Mouse (Mus musculus) megakaryocyte, embryonic 14.5 days (primary cell): Measurements from ENCODE around the gene Mlkl. TPM values are rescaled to one million over a fixed set of nuclear protein-coding genes. Genes with fewer than 3 reads are reported as not detected.
"Not testable (repeated sequence)": the region's sequence is repeated elsewhere in the genome, so short reads cannot be mapped to it uniquely, and the experiment has no call there.

Source experiments
- H3K27me3 ChIP-seq: replicated peaks from 2 replicates; pipeline ENCODE3; 2012; ENCODE audit warnings: inconsistent platforms
- H3K36me3 ChIP-seq: replicated peaks from 2 replicates; pipeline ENCODE3; 2012; ENCODE audit warnings: low read length, inconsistent platforms, mixed read lengths
- H3K4me1 ChIP-seq: 2 replicates; pipeline ENCODE4 v1.6.1; 2012; ENCODE audit warnings: inconsistent platforms
- H3K4me3 ChIP-seq: replicated peaks from 2 replicates; pipeline ENCODE3; 2012; ENCODE audit warnings: moderate library complexity, mild to moderate bottlenecking, inconsistent platforms
- H3K9me3 ChIP-seq: 2 replicates; pipeline ENCODE4 v1.6.1; 2012; ENCODE audit warnings: inconsistent platforms
- FLI1 ChIP-seq: IDR thresholded peaks from 2 replicates; pipeline ENCODE4 v1.6.1; 2012; ENCODE audit warnings: low read length, inconsistent platforms, mixed read lengths
- GATA1 ChIP-seq: IDR thresholded peaks from 3 replicates; pipeline ENCODE4 v1.6.1; 2012; ENCODE audit warnings: mixed read lengths, low read length, inconsistent platforms, borderline replicate concordance
- polyA plus RNA-seq: library from polyadenylated mRNA; stranded (reverse); fragments of >175 nt; gene quantifications from 2 replicates; pipeline ENCODE4 v1.2.3, GENCODE M21; 2012; ENCODE audit warnings: low replicate concordance; ENCODE audit not compliant: insufficient read depth

Gene Mlkl
- polyA plus RNA-seq, 1 experiment = 3.8 TPM

- no peaks in the 10 kb centered on the region for H3K4me1 ChIP-seq
- peaks cover 3% of the 10 kb centered on the region; the same call in 1 of the 2 replicates for H3K9me3 ChIP-seq
- H3K4me3 ChIP-seq = no peak overlapping the region
- H3K36me3 ChIP-seq = peaks cover 43% of the 10 kb centered on the region
- H3K27me3 ChIP-seq = no peaks in the 10 kb centered on the region
- TF ChIP-seq GATA1 (no peak), FLI1 (no peak)
Measured at GRCm38 (mm10) chr8:111325222-111325790, 12.7 kb downstream of the Mlkl start.

GRCm38 (mm10) chr8:111314729-111315128, 23.2 kb downstream of the Mlkl start:
- H3K4me1 ChIP-seq = peaks cover 8% of the 10 kb centered on the region
- no peaks in the 10 kb centered on the region for H3K9me3 ChIP-seq
- H3K36me3 ChIP-seq = peaks cover 29% of the 10 kb centered on the region
- no peak overlapping the region for H3K4me3 ChIP-seq
- TF ChIP-seq GATA1 (no peak), FLI1 (no peak)
- H3K27me3 ChIP-seq = no peaks in the 10 kb centered on the region

GRCm38 (mm10) chr8:111313961-111314360, 24.0 kb downstream of the Mlkl start:
- not testable (repeated sequence) for H3K9me3 ChIP-seq, H3K4me3 ChIP-seq, H3K27me3 ChIP-seq, H3K4me1 ChIP-seq
- peaks cover 23% of the 10 kb centered on the region for H3K36me3 ChIP-seq

GRCm38 (mm10) chr8:111312758-111313162, 25.2 kb downstream of the Mlkl start:
- Histone ChIP-seq H3K36me3 (peaks cover 20% of the 10 kb centered on the region), H3K4me1 (peaks cover 8% of the 10 kb centered on the region), H3K4me3 (no peak overlapping the region), H3K27me3 (no peaks in the 10 kb centered on the region), H3K9me3 (no peaks in the 10 kb centered on the region)
- TF ChIP-seq FLI1 (no peak), GATA1 (no peak)

- not testable (repeated sequence) for H3K9me3 ChIP-seq, H3K4me3 ChIP-seq, H3K27me3 ChIP-seq, H3K36me3 ChIP-seq, H3K4me1 ChIP-seq
Measured at GRCm38 (mm10) chr8:111310006-111310405, 28.0 kb downstream of the Mlkl start.

- TF ChIP-seq GATA1 (no peak), FLI1 (no peak)
- H3K4me1 ChIP-seq = no peaks in the 10 kb centered on the region
- no peaks in the 10 kb centered on the region for H3K36me3 ChIP-seq
- H3K27me3 ChIP-seq = no peaks in the 10 kb centered on the region
- no peaks in the 10 kb centered on the region for H3K9me3 ChIP-seq
- no peak overlapping the region for H3K4me3 ChIP-seq
Measured at GRCm38 (mm10) chr8:111305031-111305730, 32.8 kb downstream of the Mlkl start.

GRCm38 (mm10) chr8:111304359-111304758, 33.6 kb downstream of the Mlkl start:
- Histone ChIP-seq H3K36me3 (no peaks in the 10 kb centered on the region), H3K4me1 (no peaks in the 10 kb centered on the region), H3K4me3 (no peak overlapping the region), H3K9me3 (no peaks in the 10 kb centered on the region), H3K27me3 (no peaks in the 10 kb centered on the region)
- TF ChIP-seq GATA1 (no peak), FLI1 (no peak)

GRCm38 (mm10) chr8:111303076-111303803, 34.7 kb downstream of the Mlkl start:
- not testable (repeated sequence) for H3K9me3 ChIP-seq, H3K36me3 ChIP-seq, H3K4me3 ChIP-seq, H3K4me1 ChIP-seq, H3K27me3 ChIP-seq

- Histone ChIP-seq H3K4me3 (peak overlapping the region; percentile 96), H3K36me3 (peaks cover 11% of the 10 kb centered on the region), H3K9me3 (no peaks in the 10 kb centered on the region), H3K4me1 (peaks cover 15% of the 10 kb centered on the region), H3K27me3 (no peaks in the 10 kb centered on the region)
- TF ChIP-seq FLI1 = no peak
- no peak for TF ChIP-seq GATA1
Measured at GRCm38 (mm10) chr8:111300597-111301546, 37.1 kb downstream of the Mlkl start.
